Mouse (Mus musculus) cerebellum, adult 8-10 months (tissue): Measurements from ENCODE around the gene Zdhhc7.

Experiments
- DNase-seq: peaks from one replicate; pipeline ENCODE4 v3.0.0; 2022

Gene Zdhhc7

DNA sequence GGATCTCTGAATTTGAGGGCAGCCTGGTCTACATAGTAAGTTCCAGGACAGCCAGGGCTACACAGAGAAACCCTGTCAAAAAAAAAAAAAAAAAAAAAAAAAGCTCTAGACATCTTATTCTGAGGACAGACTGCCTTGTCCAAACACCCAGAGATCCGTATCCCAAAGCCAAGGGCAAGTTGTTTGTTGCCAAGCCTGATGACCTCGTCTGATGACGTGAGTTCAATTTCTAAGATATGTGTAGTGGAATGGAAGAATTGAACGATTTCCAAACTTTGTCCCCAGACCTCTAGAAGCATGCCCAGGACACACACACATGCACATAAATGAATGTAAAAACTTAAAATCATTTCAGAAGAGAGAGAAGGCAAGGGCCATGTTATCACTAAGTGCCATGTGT lies 35.1 kb downstream of the Zdhhc7 start:
- no peak for DNase-seq

DNA sequence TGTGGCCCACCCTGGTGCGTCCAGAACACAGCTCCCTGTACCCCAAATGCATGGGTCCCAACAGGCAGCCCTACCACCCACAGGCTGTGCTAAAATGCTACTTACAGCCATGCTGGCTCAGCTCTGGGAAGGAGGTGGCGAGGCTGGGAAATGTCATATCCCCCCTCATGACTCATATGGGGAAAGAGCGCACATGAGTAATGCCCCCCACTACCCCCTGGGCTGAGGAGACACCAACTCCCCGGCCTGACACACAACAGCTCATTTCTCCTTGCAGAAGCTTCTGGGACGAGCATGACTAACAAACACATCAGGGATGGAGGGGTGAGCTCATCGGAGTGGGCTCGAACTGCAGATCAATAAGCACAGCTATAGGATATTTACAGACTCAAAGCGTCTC lies 35.7 kb downstream of the Zdhhc7 start:
- DNase-seq = no peak

DNA sequence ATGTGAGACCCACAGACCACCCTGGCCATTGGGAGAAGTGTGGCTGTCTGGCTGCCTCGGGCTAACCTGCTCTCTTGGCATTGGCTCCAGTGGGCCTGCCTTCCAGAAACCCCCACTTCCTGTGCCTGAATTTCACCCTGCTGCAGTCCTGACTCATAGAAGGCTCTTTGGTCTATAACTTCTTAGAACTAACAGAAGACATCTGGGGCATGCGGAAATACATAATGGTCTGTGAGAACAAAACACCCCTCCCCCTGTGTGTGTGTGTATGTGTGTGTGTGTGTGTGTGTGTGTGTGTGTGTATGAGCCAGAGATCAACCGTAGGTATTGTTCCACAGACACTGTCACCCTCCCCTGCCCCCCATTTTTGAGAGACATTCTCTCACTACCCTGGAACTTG lies 38.0 kb downstream of the Zdhhc7 start:
- DNase-seq = no peak

DNA sequence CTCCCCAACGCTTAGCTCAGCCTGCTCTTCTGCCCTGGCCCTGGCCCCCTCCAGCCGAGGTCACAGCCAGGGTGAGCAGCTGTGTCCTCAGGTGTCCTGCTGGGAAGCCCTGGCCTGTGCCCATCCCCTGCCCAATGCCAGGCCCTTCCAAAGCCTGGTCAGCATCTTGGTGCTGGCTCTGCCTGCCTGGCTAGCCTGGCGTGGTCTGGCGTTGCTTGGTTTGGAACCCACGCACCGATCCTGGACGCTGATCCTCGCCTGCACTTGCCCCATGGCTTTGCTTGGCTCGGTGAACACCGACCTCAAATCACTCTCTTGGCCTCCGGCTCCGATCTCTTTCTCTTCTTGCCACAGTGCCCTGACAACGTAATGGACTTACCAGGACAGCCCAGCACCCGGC lies 38.5 kb downstream of the Zdhhc7 start:
- DNase-seq = peak; percentile 34

DNA sequence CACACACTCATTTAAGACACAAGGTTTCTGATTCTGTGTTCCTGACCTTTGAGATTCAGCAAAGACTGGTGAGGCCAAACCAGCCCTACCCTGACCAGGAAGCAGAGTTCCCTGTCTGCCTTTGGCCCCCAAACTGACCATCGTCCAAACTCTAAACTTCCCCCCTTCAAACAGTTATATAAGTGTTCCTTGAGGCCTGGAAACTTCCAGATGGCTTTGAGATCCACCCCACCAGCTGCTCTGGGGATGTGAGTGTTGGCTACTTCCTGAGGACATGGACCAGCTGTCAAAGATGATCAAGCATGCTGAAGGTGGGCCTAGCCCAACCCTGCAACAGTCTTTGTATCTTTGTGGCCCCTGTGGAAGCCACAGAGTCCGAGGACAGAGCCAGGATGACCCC lies 44.2 kb downstream of the Zdhhc7 start:
- DNase-seq = no peak

DNA sequence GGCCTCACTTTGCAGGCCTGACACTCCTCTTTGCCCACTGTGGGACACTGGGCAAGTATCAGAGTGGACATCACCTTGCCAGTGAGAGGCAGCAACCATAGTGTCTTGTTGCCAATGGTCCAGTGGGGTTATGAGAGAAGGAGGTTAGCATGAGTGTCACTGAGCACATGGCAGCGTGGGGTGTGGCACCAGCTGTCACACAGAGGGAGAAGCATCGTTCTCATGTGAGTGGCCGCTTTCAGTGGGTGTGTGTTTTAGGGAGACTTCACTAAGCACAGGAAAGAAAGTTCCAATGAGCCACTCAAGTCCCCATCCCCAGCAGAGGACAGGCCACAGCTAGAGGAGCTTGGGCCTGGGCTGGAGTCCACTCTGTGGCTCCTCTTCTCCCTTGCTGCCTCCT lies 46.4 kb downstream of the Zdhhc7 start:
- DNase-seq = no peak

DNA sequence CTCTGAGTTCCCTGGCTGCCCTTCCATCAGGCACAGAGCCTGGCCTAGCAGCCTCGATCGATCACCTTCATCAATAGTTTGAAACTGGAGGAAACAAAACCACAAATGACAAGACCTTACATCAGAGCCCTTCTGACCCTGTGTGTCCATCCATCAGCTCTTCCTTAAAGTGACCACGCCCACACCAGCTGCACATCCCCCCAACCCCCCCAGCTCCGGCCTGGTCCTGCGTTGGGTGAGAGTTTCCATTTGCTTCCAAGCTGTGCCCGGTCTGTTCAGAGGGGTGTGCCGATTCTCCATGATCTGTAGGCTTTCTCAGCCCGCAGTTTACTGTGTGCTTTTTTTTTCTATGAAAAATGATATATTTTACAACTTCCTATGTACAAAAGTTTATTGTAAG lies 49.0 kb downstream of the Zdhhc7 start:
- no peak for DNase-seq

DNA sequence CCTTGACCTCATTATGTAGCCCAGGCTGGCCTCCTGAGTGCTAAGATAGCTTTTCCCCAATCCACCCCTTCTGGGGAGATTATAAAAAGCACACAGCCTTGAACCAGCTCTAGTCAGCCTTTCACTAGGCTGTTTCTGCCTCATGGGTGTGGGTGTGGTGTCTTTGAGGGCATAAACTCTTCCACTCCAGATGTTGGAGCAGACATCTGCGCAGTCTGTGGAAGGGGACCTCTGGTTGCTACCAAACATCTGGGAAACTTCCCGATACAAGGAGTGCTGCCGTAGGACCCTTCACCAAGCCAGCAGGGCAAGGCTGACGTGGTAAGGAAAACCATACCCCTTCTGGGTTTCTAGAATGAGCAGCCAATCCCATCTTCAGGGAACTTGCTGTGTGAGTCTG lies 49.4 kb downstream of the Zdhhc7 start:
- no peak for DNase-seq

- no peak for DNase-seq
Measured at GRCm38 (mm10) chr8:120051006-120051405, 50.3 kb downstream of the Zdhhc7 start.

DNA sequence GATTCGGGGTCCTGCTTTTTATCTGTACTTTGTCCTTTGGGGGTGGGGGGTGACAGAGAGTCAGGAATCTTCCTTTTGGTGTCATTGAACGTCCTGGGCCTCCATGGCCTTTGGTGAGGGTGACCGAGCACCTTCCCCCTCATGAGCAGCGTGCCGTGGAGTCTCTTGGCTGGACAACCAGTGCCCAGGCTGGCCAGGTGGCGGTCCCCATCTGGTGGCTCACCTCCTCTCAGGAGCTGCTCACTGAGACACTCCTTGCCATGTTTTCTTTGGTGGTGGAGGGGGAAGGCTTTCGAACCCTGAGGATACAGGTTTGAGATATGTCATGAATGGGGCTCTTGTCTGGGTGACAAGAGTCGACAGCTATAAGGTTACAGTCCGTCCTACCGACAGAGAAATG lies 50.9 kb downstream of the Zdhhc7 start:
- no peak for DNase-seq

GRCm38 (mm10) chr8:120049949-120050348 lies 51.3 kb downstream of the Zdhhc7 start:
- no peak for DNase-seq

DNA sequence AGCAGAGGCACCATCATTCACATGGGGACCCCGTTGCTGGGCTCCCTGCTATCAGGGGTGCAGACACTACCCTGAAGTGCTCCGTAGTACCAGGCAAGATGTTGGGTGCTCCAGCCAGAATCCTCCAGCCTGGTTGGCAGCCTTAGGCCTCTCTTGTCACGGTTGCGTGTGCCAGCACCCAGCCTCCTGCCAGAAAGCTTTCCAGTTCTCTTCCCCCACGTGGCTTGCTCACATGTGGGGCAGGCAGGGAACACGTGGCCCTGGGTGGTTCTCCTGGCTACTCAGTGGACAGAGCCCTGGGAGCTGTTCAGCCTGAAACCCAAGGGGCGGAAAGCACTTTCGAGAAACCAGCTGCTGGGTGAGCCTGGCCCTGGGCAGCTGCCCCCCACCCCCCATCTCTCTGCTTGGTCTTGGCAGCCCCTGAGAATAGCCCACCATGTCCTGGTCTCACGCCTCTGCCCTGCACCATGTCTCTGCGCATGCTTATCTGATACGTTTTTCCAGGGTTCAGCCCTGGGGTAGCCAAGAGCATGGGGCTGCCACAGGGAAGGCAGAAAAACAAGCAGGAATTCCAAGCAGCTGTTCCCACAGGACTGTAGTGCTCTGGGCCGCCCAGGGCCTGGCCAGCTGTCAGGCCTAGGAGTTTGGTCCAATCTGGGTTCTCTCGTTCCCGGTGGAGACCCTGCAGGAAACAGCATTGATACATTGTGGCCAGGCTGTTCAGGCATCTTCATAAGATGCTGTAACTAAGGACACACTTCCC lies 54.8 kb downstream of the Zdhhc7 start:
- peak; percentile 80 for DNase-seq

- DNase-seq = no peak
Measured at GRCm38 (mm10) chr8:120045471-120045870, 55.8 kb downstream of the Zdhhc7 start.

- no peak for DNase-seq
Measured at GRCm38 (mm10) chr8:120044907-120045306, 56.4 kb downstream of the Zdhhc7 start.

GRCm38 (mm10) chr8:120042542-120043312 lies 58.6 kb downstream of the Zdhhc7 start:
- no peak for DNase-seq

- no peak for DNase-seq
Measured at GRCm38 (mm10) chr8:120040861-120041260, 60.4 kb downstream of the Zdhhc7 start.

- no peak for DNase-seq
Measured at GRCm38 (mm10) chr8:120039313-120039919, 61.9 kb downstream of the Zdhhc7 start.

DNA sequence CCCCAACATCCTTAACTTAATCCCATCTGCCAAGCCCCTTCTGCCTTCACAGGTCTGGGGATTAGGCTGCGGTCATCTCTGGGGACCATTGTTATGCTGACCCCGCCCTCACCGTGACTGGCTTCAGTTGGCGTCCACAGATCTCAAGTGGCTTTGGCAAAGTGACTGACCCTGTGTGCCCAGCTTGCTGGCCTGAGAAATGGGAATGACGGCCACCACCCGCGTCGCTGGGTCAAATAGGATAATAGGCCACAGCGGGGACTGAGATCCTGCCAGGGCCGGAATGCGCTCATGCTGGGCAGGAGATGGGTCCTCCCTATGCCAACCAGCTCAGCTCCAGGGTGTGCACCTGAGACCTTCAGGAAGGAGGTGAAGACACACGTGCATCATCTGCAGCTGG lies 62.5 kb downstream of the Zdhhc7 start:
- DNase-seq = no peak

- no peak for DNase-seq
Measured at GRCm38 (mm10) chr8:120037611-120038010, 63.7 kb downstream of the Zdhhc7 start.

DNA sequence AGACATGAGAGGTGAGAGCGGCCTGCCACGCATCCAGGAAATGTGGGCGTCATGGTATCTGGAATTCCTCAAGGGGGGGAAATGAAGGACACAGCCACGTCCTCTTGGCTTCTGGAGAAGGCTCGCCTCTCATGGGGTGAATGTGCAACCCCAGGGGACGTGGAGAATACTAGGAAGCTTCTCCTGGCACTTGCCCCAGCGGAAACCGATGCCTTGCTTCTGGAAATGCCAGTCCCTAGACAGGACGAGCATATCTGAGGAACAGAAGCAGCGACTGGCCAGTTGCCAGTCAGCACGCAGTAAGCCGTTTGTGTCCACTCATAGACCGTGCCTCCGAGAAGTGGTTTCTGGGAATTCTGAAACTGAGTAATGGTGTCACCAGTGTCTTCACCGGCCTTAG lies 64.1 kb downstream of the Zdhhc7 start:
- no peak for DNase-seq

DNA sequence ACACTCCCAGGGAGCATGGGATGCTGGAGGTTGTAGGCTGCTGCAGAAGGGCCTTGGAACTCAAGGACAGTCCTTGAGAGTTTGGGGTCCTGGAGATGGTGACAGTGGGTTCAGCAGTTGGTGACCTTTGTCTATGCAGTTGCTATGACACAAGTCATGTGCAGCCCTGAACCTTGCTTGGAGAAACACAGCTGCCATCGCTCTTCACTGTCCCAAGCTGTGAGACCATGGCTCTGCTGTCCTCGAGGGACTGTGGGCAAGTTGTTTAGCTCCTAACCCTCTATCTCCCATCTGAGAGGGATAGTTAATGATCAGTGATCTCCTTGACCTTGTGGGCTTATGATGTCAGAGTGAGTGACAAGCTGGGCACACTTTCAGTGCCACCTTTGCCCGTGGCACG lies 64.7 kb downstream of the Zdhhc7 start:
- DNase-seq = no peak

GRCm38 (mm10) chr8:120036111-120036510 lies 65.2 kb downstream of the Zdhhc7 start:
- no peak for DNase-seq

GRCm38 (mm10) chr8:120034471-120034870 lies 66.8 kb downstream of the Zdhhc7 start:
- no peak for DNase-seq

GRCm38 (mm10) chr8:120032549-120033208 lies 68.6 kb downstream of the Zdhhc7 start:
- DNase-seq = no peak
